Mouse (Mus musculus) thymus, postnatal 10 days (tissue): ENCODE results near the gene Asphd2.

Experiments
- DNase-seq, 2 experiments: peaks; one replicate each; pipeline ENCODE4 v3.0.0; 2021; ENCODE audit warnings: low spot score in 2 of 2

The Asphd2 gene

DNA sequence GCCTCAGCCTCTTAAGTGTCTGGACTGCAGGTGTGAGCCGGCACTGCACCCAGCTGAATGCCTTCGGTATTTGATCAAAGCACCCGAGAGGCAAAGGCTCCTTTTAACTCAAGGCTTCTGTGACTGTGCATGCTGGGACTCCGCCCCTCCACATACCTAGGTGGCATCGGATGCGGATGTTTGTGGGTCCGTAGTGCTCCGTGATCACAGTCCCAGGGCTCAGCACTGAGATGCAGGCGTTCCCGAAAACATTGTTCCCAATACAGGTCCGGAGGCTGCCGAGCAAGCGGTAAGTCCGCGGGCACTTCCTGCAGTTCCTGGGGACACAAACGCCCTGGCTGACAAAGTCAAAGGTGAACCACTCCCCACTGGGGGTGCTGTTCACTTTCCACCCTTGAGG, 3.7 kb downstream of the Asphd2 start:
- DNase-seq, result no peak

DNA sequence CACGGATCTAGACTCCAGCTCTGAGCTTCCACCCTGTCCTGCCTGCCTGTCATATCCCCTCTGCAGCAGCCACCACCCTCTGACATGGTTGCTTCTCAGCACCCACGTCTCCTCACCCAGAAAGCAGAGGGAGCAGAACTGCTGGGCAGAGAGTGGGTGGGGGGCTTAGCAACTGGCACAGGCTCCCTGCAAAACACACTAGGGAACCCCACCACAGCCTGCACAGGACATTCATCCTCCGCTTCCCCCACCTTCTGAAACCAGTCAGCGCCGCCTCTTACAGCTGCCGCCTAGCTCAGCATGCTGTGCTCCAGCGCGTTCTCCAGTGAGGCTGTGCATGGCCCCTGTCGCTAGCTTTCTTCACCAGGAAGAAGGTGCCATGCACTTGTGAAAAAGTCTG, 5.3 kb downstream of the Asphd2 start:
- DNase-seq, result no peak

DNA sequence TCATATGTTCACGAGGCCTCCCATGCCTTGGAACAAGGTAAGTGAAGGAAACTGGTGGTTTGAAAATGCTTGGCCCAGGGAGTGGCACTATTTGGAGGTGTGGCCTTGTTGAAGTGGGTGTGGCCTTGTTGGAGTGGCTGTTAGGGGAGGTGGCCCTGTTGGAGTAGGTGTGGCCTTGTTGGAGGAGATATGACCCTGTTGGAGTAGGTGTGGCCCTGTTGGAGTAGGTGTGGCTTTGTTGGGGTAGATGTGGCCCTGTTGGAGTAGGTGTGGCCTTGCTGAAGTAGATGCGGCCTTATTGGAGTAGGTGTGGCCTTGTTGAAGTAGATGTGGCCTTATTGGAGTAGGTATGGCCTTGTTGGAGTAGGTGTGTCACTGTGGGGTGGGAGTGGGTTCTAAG, 8.7 kb downstream of the Asphd2 start:
- no peak for DNase-seq

DNA sequence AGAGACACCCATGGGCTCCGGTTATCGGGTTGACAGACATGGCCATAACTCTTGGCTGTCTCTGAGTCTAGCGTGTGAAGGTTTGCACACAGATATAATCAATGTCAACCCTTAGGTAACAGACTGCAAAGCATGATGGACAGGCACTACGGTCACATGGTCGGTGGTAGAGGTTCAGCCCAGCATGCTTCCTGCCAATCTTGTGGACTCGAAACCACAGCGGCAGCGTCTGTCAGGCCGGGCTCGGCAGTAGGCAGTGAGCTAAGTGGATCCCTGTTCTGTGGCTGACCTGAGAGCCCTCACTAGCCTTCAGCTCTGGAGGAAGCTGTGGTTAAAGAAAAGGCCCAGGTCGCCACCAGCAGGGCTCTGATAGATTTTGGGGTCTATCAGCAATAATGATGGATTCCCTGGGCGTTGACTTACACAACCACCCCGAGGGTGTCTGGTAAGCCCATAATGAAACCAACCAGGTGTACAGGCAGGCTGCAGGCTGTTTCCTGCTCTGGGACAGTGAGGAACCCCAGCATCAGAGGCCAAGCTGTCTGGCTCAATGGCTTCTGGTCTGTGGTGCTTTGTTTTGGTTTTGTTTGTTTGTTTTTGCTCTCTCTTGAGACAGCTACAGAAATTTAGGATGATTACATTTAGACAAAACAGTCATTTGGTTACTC, 9.7 kb downstream of the Asphd2 start:
- no peak for DNase-seq

DNA sequence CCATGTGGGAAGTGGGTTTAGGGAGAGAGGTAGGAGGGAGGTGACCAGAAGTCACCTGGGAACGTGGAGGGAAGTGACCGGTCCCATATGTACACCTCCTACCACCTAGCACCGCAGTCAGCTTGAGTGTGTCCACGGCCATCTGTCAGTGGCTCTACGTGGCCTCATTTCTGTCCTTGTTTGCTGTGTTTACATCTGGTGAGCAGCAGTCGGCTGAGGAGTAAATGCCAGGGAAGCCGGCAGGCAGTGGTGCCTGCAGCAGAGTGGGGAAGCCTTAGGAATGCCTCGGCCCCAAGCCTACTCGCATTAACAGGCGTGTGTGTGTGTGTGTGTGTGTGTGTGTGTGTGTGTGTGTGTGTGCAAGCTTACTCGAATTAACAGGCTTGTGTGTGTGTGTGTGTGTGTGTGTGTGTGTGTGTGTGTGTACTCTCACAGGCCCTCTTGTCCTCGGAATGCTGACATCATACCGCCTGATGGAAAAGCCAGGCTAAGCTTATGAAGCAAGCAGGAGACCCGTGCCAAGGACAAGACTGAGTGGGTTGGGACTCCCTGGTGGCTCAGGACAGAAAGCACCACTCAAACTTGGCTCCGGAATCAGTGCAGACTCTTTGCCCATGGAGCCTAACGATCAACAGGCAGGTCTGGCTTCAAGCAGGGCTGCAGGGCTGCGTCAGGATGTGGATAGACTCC, 11.9 kb downstream of the Asphd2 start:
- DNase-seq, result no peak

- DNase-seq, result no peak
Measured at GRCm38 (mm10) chr5:112382042-112382441, 12.6 kb downstream of the Asphd2 start.

- no peak for DNase-seq
Measured at GRCm38 (mm10) chr5:112381154-112381553, 13.5 kb downstream of the Asphd2 start.

GRCm38 (mm10) chr5:112378716-112379115, 15.9 kb downstream of the Asphd2 start:
- DNase-seq, result no peak

- DNase-seq, result no peak
Measured at GRCm38 (mm10) chr5:112377380-112377779, 17.3 kb downstream of the Asphd2 start.

- no peak for DNase-seq
Measured at GRCm38 (mm10) chr5:112376111-112376510, 18.6 kb downstream of the Asphd2 start.

- DNase-seq, result no peak
Measured at GRCm38 (mm10) chr5:112371933-112372332, 22.7 kb downstream of the Asphd2 start.

DNA sequence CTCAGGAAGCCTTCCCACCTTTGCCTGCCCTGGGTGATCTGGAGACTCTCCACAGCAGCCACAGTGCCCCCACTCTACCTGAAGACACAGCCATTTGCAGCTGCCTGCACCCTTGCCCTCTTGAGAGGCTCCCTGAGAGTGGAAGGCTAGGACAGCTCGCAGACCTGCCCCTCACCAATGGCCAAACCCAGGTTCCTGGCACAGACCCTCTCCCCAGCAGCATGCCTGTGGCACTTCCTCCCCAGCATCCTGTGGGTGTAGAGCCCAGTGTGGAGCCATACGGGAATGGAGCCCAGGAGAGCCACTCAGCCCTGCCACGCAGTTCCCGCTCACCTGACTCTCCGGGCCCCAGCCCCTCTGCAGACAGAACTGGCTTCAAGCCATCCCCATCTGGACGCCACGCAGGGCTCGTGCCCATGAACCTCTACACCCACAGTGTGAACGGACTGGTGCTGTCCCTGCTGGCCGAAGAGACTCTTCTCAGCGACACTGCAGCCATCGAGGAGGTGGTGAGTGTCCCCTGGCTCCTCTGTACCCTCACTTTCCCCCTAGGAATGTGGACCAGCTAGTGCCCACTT, 24.3 kb downstream of the Asphd2 start:
- DNase-seq, result no peak

DNA sequence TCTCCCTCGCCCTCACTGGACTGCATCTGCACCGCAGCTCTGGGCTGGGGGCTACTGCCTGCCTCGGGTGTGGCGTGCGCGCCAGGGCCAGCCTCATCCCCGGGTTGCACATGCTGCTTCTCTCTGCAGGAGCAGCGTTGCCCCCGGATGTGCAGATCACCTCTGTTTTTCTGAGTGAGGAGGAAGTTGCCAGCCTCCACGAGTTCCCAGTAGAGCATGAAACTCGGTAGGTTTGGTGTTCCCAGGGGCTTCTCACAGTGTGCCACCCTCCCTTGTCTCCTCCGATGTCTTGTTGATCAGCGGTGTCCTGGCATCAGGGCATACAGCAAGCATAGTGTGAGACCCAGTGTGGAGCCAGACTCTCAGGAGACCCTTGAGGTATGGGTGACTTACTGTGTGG, 25.3 kb downstream of the Asphd2 start:
- peak in 1 of 2 experiments; percentile 13 for DNase-seq

DNA sequence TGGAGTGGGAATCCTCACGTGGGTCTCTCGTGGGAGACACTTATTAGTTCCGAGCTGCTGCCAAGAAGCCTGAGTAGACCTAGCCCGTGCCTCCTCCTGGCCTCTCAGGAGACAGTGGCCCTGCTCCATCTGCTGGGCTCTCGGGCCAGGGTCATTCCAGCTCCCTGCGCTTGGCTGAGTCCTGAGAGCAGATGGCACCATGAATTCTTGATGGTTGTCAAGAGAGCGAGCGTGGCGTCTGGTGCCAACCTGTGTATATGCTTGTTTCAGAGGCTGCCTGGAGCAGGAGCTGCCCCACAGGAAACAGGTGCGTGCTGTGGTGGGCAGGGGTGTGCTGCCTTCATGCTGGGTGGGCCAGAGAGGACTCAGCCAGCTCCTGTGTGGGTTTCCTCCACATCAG, 26.0 kb downstream of the Asphd2 start:
- no peak for DNase-seq

- DNase-seq, result no peak
Measured at GRCm38 (mm10) chr5:112367929-112368328, 26.7 kb downstream of the Asphd2 start.

- DNase-seq, result no peak
Measured at GRCm38 (mm10) chr5:112367338-112367737, 27.3 kb downstream of the Asphd2 start.

DNA sequence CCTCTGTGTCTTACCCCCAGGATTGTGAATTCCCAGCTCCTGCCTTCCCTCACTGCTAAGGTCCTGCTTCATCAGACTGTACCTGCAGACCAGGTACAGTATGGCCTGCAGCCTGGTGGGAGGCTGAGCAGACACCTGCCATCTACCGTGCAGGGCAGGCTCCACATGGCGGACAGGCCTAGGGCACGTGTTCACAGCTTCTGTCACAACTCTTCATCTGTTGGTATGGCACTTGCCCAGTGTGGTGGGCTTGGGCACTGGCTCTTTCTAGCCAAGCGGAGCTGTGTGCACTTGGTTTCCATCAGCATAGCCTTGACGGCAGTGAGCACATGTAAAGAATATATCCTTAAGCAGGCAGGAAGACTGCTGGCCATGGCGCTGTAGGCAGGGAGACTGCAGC, 27.8 kb downstream of the Asphd2 start:
- no peak for DNase-seq

DNA sequence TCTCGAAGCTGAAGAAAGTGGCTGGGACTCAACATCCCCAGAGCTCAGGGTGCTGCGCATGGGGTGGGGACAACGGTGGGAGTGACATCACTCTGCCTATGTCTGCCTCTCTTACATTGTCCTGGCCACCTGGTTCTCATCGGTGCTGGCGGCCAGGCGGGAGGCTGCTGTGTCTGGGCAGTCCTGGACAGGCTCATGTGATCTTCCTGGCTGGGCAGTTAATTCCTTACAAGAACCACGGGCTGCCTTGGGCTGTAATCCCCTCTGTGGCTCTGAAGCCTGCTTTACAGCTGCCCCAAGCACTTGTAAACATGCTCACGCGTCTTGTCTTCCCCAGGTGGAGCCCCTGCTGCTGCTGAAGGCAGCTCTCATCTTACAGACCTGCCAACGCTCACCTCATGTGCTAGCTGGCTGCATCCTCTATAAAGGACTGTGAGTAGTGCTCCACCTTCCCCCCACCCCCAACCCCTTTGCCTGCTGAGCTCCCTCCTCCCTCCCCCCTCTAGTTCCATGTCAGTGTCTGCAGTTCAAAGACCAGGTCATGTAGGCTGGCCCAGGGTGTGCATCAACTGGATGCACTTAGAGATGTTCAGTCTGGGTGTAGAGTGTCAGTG, 30.4 kb downstream of the Asphd2 start:
- DNase-seq, result no peak

- DNase-seq, result no peak
Measured at GRCm38 (mm10) chr5:112360077-112360476, 34.6 kb downstream of the Asphd2 start.

- DNase-seq, result no peak
Measured at GRCm38 (mm10) chr5:112359520-112359919, 35.1 kb downstream of the Asphd2 start.

DNA sequence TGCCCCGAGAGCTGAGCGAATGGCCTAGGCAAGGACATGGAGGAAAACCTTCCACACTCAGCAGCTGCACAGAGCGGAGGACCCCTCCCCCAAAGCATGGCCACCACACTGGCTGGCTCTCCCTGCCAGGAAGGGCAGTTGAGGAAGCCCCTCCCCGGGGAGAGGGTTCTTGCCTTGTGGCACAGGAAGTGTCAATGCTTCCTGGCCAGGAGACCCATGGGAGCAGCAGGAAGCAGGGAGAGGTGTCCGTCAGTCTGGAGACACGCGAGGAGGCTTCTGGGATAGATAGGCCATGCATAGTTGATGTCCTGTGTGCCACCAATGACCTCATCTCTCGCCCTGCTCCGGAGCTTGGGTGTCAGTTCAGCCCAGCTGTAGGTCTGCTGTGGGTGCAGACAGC, 38.3 kb downstream of the Asphd2 start:
- DNase-seq, result no peak

DNA sequence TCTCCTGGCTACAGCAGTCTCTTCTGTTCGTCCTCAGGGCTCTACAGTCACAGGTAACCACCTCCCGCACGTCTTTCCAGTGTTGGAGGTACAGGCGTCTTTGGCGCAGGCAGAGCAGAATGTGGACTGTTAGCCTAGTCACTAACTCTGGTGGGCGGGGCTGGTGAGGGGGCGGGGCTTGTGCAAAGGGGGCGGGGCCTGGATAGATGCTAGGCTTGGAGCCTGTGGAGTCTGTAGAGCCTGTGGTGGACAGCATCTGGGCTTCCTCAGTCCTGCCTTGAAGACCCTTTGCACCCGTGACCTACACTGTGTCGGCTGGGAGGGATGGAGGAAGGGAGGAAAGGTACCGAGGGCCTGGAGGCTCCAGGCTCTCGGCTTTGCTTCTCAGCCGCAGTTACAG, 38.8 kb downstream of the Asphd2 start, which contains the start of gene Gm6583:
Gm6583 (minus strand) TSS at position 124 of the 400 bp plus-strand sequence.
- DNase-seq, result no peak

DNA sequence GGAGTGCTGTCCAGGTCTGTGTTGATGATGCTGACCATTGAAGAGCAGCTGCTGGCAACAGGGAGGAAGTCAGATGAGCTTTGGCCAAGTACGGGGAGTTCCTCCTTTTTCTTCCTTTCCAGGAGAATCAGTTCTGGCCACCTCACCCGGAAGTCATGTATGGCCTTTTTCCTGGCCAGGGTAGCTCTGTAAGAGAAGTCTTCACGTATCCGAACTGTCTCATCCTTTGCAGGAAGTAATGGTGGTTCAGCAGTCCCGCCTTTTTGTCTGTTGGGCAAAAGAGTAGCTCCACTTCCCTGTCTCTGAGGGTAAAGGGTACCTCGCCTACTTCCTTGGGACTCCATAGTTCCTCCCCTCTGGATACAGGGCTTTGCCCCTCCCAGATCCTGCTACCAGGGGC, 39.2 kb downstream of the Asphd2 start:
- no peak for DNase-seq
